Mouse (Mus musculus) testis, adult 2 months (tissue): ENCODE data around the gene Cd69.

Experiments used
- CTCF ChIP-seq: fragments of 200-500 bp; IDR thresholded peaks from 2 replicates; pipeline ENCODE4 v1.5.1; 2012; ENCODE audit warnings: low read depth, mild to moderate bottlenecking, inconsistent platforms, low read length, moderate library complexity; ENCODE audit not compliant: control insufficient read depth, insufficient read depth, insufficient replicate concordance
- POLR2A ChIP-seq: fragments of 200-500 bp; IDR thresholded peaks from 2 replicates; pipeline ENCODE4 v1.6.1; 2012; ENCODE audit warnings: low read depth, mild to moderate bottlenecking, inconsistent platforms, low read length, moderate library complexity; ENCODE audit not compliant: control insufficient read depth

- TF ChIP-seq CTCF (no peak), POLR2A (no peak)
Observed at GRCm38 (mm10) chr6:129229774-129230578, 45.3 kb downstream of the Cd69 start.
